Mouse (Mus musculus): ENCODE data around the gene Xpc. TPM values are rescaled to one million over a fixed set of nuclear protein-coding genes. Genes with fewer than 3 reads are reported as not detected.

Xpc gene
- total RNA-seq, 1 experiment: 17.6 TPM

DNA sequence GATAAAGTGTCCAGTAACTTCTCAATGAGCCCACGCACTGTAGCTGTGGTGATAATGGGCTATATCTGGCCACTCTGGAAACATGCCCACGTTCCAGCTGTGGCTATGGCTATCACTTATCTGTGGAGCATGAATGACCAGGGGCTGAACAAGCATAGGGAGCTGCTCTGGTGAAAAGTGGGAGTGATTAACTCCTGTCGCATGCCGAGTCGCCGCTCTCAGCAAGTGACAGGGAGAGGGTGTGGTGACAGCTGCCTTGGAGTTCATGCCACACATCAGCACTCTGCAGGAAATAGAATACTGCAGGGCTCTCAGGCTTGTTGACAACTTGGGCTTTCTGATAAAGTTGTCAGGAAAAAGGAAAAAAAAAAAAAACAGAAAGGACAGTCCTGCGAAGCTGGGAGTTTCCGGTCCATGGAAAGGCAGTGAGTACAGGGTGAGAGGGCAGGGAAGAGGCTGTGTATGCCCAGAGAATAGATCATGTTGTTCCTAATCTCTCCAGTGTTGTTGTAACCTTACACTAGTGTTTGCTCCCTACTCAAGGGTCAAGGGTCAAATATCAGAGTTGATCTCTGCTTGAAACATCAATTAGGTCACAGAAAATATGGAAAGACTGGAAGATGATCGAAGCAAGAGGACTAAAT is 30.7 kb upstream of the Xpc start:
- Histone ChIP-seq H3K4me3 (ENCODE audit: insufficient read depth in 1 of 2, low read depth in 1 of 2, low read length in 2 of 2, poor library complexity in 1 of 2, severe bottlenecking in 1 of 2) (no peak overlapping the region), H3K9me3 (ENCODE audit: control insufficient read depth, insufficient read depth, low read depth, low read length) (no peaks in the 10 kb centered on the region), H3K27ac (ENCODE audit: insufficient read depth, low read depth, low read length, poor library complexity, severe bottlenecking) (no peak overlapping the region), H3K9ac (ENCODE audit: insufficient read depth, low read depth, low read length, poor library complexity, severe bottlenecking) (no peak overlapping the region), H3K36me3 (ENCODE audit: control insufficient read depth, insufficient read depth, low read length, poor library complexity, severe bottlenecking) (no peaks in the 10 kb centered on the region), H3K4me1 (ENCODE audit: control insufficient read depth in 2 of 2, insufficient read depth in 2 of 2, low read length in 2 of 2, poor library complexity in 1 of 2) (no peaks in the 10 kb centered on the region)
- DNase-seq (ENCODE audit: low read depth, low spot score): no peak
- 0 out of 2 replicates have a peak, but pooled peaks have one; percentile 19 for TF ChIP-seq ZNF384 (IDR thresholded peaks at IDR 0.05; ENCODE audit: low read depth, low read length)
- no peak for TF ChIP-seq HCFC1 (IDR thresholded peaks at IDR 0.05; ENCODE audit: borderline replicate concordance, insufficient read depth, low read length)
- in situ Hi-C loops (cut with MboI; ENCODE audit: low sequenced_read_pairs in 2 of 2, unreplicated experiment in 2 of 2): no loop called here

- in situ Hi-C loops (cut with MboI; ENCODE audit: low sequenced_read_pairs in 2 of 2, unreplicated experiment in 2 of 2): no loop called here
- DNase-seq (ENCODE audit: low read depth, low spot score): no peak
- Histone ChIP-seq H3K27ac (ENCODE audit: insufficient read depth, low read depth, low read length, poor library complexity, severe bottlenecking) (no peak overlapping the region), H3K4me1 (ENCODE audit: control insufficient read depth in 2 of 2, insufficient read depth in 2 of 2, low read length in 2 of 2, poor library complexity in 1 of 2) (no peaks in the 10 kb centered on the region), H3K9ac (ENCODE audit: insufficient read depth, low read depth, low read length, poor library complexity, severe bottlenecking) (no peak overlapping the region), H3K36me3 (ENCODE audit: control insufficient read depth, insufficient read depth, low read length, poor library complexity, severe bottlenecking) (no peaks in the 10 kb centered on the region), H3K4me3 (ENCODE audit: insufficient read depth in 1 of 2, low read depth in 1 of 2, low read length in 2 of 2, poor library complexity in 1 of 2, severe bottlenecking in 1 of 2) (no peak overlapping the region), H3K9me3 (ENCODE audit: control insufficient read depth, insufficient read depth, low read depth, low read length) (no peaks in the 10 kb centered on the region)
- TF ChIP-seq ZC3H11A (IDR thresholded peaks at IDR 0.05; ENCODE audit: borderline replicate concordance, low read depth, low read length) (no peak), MAFK (IDR thresholded peaks at IDR 0.05; ENCODE audit: insufficient read depth, low read depth, low read length) (no peak), HCFC1 (IDR thresholded peaks at IDR 0.05; ENCODE audit: borderline replicate concordance, insufficient read depth, low read length) (no peak), CHD2 (IDR thresholded peaks at IDR 0.05; ENCODE audit: low read depth, low read length) (no peak)
These were observed 27.4 kb upstream of the Xpc start for GRCm38 (mm10) chr6:91543056-91543455.

DNA sequence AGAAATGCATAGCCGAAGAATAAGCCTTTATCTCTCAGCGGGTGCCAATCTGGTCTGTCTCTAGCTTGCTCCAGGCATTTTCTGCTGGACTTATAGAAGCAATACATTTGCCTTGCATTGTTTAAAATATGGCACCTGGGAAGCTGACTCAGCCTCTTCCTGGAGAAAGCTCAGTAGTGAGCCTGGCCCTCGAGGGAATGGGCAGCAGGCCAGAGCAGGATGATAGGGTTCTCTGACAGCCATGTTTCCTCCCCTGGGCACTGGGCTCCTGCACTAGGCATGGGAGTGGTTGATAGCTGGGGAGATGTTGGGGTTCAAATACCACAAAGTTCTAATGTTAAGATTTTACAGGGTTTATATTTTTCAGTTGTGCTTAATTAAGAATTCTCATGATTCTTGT is 25.6 kb upstream of the Xpc start:
- in situ Hi-C loops (cut with MboI; ENCODE audit: low sequenced_read_pairs in 2 of 2, unreplicated experiment in 2 of 2): no loop called here
- Histone ChIP-seq H3K4me3 (ENCODE audit: insufficient read depth in 1 of 2, low read depth in 1 of 2, low read length in 2 of 2, poor library complexity in 1 of 2, severe bottlenecking in 1 of 2) (no peak overlapping the region), H3K4me1 (ENCODE audit: control insufficient read depth in 2 of 2, insufficient read depth in 2 of 2, low read length in 2 of 2, poor library complexity in 1 of 2) (no peaks in the 10 kb centered on the region), H3K9me3 (ENCODE audit: control insufficient read depth, insufficient read depth, low read depth, low read length) (no peaks in the 10 kb centered on the region), H3K9ac (ENCODE audit: insufficient read depth, low read depth, low read length, poor library complexity, severe bottlenecking) (no peak overlapping the region), H3K27ac (ENCODE audit: insufficient read depth, low read depth, low read length, poor library complexity, severe bottlenecking) (no peak overlapping the region), H3K36me3 (ENCODE audit: control insufficient read depth, insufficient read depth, low read length, poor library complexity, severe bottlenecking) (no peaks in the 10 kb centered on the region)
- TF ChIP-seq ZNF384 (IDR thresholded peaks at IDR 0.05; ENCODE audit: low read depth, low read length) (no peak), MAFK (IDR thresholded peaks at IDR 0.05; ENCODE audit: insufficient read depth, low read depth, low read length) (no peak), ZC3H11A (IDR thresholded peaks at IDR 0.05; ENCODE audit: borderline replicate concordance, low read depth, low read length) (no peak), CHD2 (IDR thresholded peaks at IDR 0.05; ENCODE audit: low read depth, low read length) (no peak), HCFC1 (IDR thresholded peaks at IDR 0.05; ENCODE audit: borderline replicate concordance, insufficient read depth, low read length) (no peak)
- no peak for DNase-seq (ENCODE audit: low read depth, low spot score)

- H3K27ac ChIP-seq (ENCODE audit: insufficient read depth, low read depth, low read length, poor library complexity, severe bottlenecking): no peak overlapping the region
- TF ChIP-seq CHD2 (IDR thresholded peaks at IDR 0.05; ENCODE audit: low read depth, low read length) (no peak), ZC3H11A (IDR thresholded peaks at IDR 0.05; ENCODE audit: borderline replicate concordance, low read depth, low read length) (no peak), HCFC1 (IDR thresholded peaks at IDR 0.05; ENCODE audit: borderline replicate concordance, insufficient read depth, low read length) (no peak), MAFK (IDR thresholded peaks at IDR 0.05; ENCODE audit: insufficient read depth, low read depth, low read length) (no peak), ZNF384 (IDR thresholded peaks at IDR 0.05; ENCODE audit: low read depth, low read length) (no peak)
- no peak overlapping the region for H3K9ac ChIP-seq (ENCODE audit: insufficient read depth, low read depth, low read length, poor library complexity, severe bottlenecking)
- H3K4me1 ChIP-seq (ENCODE audit: control insufficient read depth in 2 of 2, insufficient read depth in 2 of 2, low read length in 2 of 2, poor library complexity in 1 of 2): 0 out of 4 replicates have a peak, but pooled peaks cover 0 to 2% of the 10 kb centered on the region in 2 experiments
- no peaks in the 10 kb centered on the region for H3K36me3 ChIP-seq (ENCODE audit: control insufficient read depth, insufficient read depth, low read length, poor library complexity, severe bottlenecking)
- H3K9me3 ChIP-seq (ENCODE audit: control insufficient read depth, insufficient read depth, low read depth, low read length): no peaks in the 10 kb centered on the region
- DNase-seq (ENCODE audit: low read depth, low spot score): no peak
- in situ Hi-C loops (cut with MboI; ENCODE audit: low sequenced_read_pairs in 2 of 2, unreplicated experiment in 2 of 2): no loop called here
- no peak overlapping the region for H3K4me3 ChIP-seq (ENCODE audit: insufficient read depth in 1 of 2, low read depth in 1 of 2, low read length in 2 of 2, poor library complexity in 1 of 2, severe bottlenecking in 1 of 2)
These were observed 20.5 kb upstream of the Xpc start for GRCm38 (mm10) chr6:91536047-91536765.
